Mouse (Mus musculus) C2C12 (cell line): Measurements from ENCODE around the gene Cdkl2. TPM values are rescaled to one million over a fixed set of nuclear protein-coding genes. Genes with fewer than 3 reads are reported as not detected.

Source experiments
- H3K27me3 ChIP-seq: one replicate; pipeline ENCODE4 v1.6.1; 2011; ENCODE audit not compliant: control insufficient read depth, insufficient read depth, insufficient read length
- H3K36me3 ChIP-seq: one replicate; pipeline ENCODE4 v1.6.1; 2011; ENCODE audit not compliant: control insufficient read depth, insufficient read depth
- H3K4me3 ChIP-seq: one replicate; pipeline ENCODE4 v1.5.1; 2011; ENCODE audit warnings: mild to moderate bottlenecking, control low read depth; ENCODE audit not compliant: poor library complexity, insufficient read depth, severe bottlenecking
- H3K79me2 ChIP-seq: one replicate; pipeline ENCODE4 v1.6.1; 2011; ENCODE audit not compliant: control insufficient read depth, insufficient read depth
- H3K79me3 ChIP-seq: one replicate; pipeline ENCODE4 v1.6.1; 2011; ENCODE audit warnings: low read depth, control low read depth
- H3ac ChIP-seq: one replicate; pipeline ENCODE3; 2011; ENCODE audit warnings: low read depth; ENCODE audit not compliant: control insufficient read depth, insufficient read length
- CEBPB ChIP-seq: IDR thresholded peaks from one replicate; pipeline ENCODE4 v1.6.1; 2011; ENCODE audit warnings: low read depth, mild to moderate bottlenecking, control low read depth, moderate library complexity
- CTCF ChIP-seq: IDR thresholded peaks from one replicate; pipeline ENCODE4 v1.5.1; 2011; ENCODE audit not compliant: control insufficient read depth, insufficient read depth, insufficient read length
- FOSL1 ChIP-seq: IDR thresholded peaks from one replicate; pipeline ENCODE4 v1.8.0; 2011; ENCODE audit warnings: mild to moderate bottlenecking, low read length; ENCODE audit not compliant: poor library complexity, insufficient read depth, severe bottlenecking
- MAX ChIP-seq: IDR thresholded peaks from one replicate; pipeline ENCODE4 v1.6.1; 2011; ENCODE audit warnings: mild to moderate bottlenecking, control low read depth
- MYOD1 ChIP-seq: IDR thresholded peaks from one replicate; pipeline ENCODE4 v1.6.1; 2011; ENCODE audit warnings: low read depth; ENCODE audit not compliant: control insufficient read depth, insufficient read length
- MYOG ChIP-seq: IDR thresholded peaks from one replicate; pipeline ENCODE4 v1.6.1; 2011; ENCODE audit not compliant: control insufficient read depth, insufficient read length; ENCODE audit errors: extremely low read depth
- USF1 ChIP-seq: IDR thresholded peaks from one replicate; pipeline ENCODE4 v1.6.1; 2011; ENCODE audit warnings: low read depth, mild to moderate bottlenecking, control low read depth, moderate library complexity
- polyA plus RNA-seq: library from polyadenylated mRNA; unstranded; fragments of >200 nt; fragmentation: generic; extraction: Trizol; gene quantifications from one replicate; pipeline ENCODE4 v1.2.1, GENCODE M21; 2012; ENCODE audit warnings: missing spikeins

Cdkl2 gene
- polyA plus RNA-seq, 1 experiment: 0.83 TPM

GRCm38 (mm10) chr5:92009827-92010226 is 33.9 kb downstream of the Cdkl2 start:
- Histone ChIP-seq H3K79me2 (no peaks in the 10 kb centered on the region), H3ac (no peak overlapping the region), H3K27me3 (no peaks in the 10 kb centered on the region), H3K4me3 (no peak overlapping the region), H3K36me3 (no peaks in the 10 kb centered on the region), H3K79me3 (no peaks in the 10 kb centered on the region)
- no peak for TF ChIP-seq FOSL1
- TF ChIP-seq MYOG: no peak
- TF ChIP-seq CTCF: no peak
- no peak for TF ChIP-seq CEBPB
- TF ChIP-seq MYOD1: no peak
- no peak for TF ChIP-seq USF1
- no peak for TF ChIP-seq MAX

DNA sequence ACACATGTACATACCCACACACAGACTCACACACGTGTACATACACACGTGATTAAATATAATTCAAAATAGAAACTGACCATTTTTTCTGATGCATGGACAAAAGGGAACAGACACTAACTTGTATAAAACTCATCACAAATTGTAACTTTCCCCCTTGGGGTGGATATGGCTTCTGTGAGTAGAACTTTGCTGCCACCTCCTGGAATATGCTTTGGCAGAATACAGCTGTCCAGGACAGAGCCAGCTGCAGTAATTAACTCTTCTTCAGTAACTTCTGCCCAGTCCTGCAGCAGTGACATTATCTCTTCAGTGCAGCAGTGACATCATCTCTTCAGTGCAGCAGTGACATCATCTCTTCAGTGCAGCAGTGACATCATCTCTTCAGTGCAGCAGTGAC is 40.7 kb downstream of the Cdkl2 start:
- H3K4me3 ChIP-seq: no peak overlapping the region
- no peak overlapping the region for H3ac ChIP-seq
- H3K36me3 ChIP-seq: no peaks in the 10 kb centered on the region
- no peaks in the 10 kb centered on the region for H3K79me2 ChIP-seq
- TF ChIP-seq MYOD1 (no peak), MYOG (no peak), FOSL1 (no peak), CTCF (no peak), USF1 (no peak), CEBPB (no peak), MAX (no peak)
- H3K79me3 ChIP-seq: no peaks in the 10 kb centered on the region
- H3K27me3 ChIP-seq: no peaks in the 10 kb centered on the region

- H3K27me3 ChIP-seq: no peaks in the 10 kb centered on the region
- no peak overlapping the region for H3ac ChIP-seq
- no peak overlapping the region for H3K4me3 ChIP-seq
- H3K36me3 ChIP-seq: no peaks in the 10 kb centered on the region
- no peaks in the 10 kb centered on the region for H3K79me2 ChIP-seq
- H3K79me3 ChIP-seq: no peaks in the 10 kb centered on the region
- TF ChIP-seq USF1: no peak
- TF ChIP-seq CEBPB: no peak
- no peak for TF ChIP-seq MYOG
- no peak for TF ChIP-seq FOSL1
- no peak for TF ChIP-seq MAX
- TF ChIP-seq CTCF: no peak
- TF ChIP-seq MYOD1: no peak
These were observed 42.9 kb downstream of the Cdkl2 start for GRCm38 (mm10) chr5:92000770-92001169.

DNA sequence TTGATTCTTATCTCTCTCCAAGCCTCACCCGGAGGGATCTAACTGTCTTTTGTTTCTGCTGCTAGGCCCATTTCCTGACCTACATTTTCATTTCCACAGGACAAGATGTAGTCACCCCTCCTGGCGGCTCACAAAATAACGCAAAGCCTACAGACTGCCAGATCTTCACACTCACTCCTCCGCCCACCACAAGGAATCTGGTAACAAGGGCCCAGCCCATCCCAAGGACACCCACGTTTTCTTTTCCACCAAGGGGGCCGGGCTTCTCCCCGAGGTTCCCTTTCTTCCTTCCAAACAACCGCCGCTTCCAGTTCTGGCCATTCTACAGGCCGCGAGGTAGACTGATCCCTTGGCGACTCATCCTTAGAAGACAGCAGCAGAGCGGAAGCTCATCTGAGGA is 49.1 kb downstream of the Cdkl2 start:
- H3ac ChIP-seq: no peak overlapping the region
- no peak overlapping the region for H3K4me3 ChIP-seq
- no peak for TF ChIP-seq FOSL1

GRCm38 (mm10) chr5:91993061-91993460 is 50.6 kb downstream of the Cdkl2 start:
- Histone ChIP-seq H3K27me3 (no peaks in the 10 kb centered on the region), H3K36me3 (no peaks in the 10 kb centered on the region), H3K4me3 (no peak overlapping the region)

More for the DNA sequence above, 49.1 kb downstream of the Cdkl2 start:
- no peaks in the 10 kb centered on the region for H3K79me3 ChIP-seq
- H3K79me2 ChIP-seq: no peaks in the 10 kb centered on the region
- H3K27me3 ChIP-seq: no peaks in the 10 kb centered on the region
- no peaks in the 10 kb centered on the region for H3K36me3 ChIP-seq

DNA sequence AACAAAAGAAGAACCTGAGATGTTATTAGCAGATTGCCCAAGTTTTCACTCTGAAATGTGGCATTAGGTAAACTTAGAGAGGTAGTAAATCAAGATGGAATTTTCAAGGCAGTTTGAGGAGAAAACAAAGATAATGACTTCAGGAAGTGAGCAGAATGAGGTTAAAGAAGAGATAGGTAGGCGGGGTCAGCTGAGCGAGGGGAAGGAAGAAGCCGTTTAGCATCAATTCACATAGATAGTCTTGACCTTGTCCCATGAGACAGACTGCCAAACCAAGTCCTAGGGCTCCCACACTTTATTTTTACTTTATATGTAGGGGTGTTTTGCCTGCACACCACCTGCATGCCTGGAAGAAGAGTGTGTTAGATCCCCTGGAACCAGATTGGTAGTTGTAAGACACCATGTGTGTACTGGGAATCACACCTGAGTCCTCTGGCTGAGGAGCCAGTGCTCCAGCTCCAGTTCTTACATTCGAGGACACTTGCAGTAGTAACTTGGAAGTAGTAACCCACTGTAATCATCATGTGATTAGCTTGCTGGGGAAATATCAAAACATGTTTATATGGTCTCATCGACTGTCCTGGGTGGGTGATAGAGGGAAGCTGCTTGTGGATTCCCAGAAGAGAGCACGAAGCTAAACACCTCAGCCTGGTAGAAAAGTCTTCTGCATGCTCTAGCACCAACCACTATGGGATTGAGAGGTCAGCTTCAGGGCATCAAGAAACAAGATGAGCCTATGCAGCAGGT is 52.3 kb downstream of the Cdkl2 start:
- Histone ChIP-seq H3K4me3 (no peak overlapping the region), H3K36me3 (no peaks in the 10 kb centered on the region), H3ac (no peak overlapping the region), H3K27me3 (no peaks in the 10 kb centered on the region), H3K79me2 (no peaks in the 10 kb centered on the region), H3K79me3 (no peaks in the 10 kb centered on the region)
- TF ChIP-seq CEBPB (no peak), MAX (no peak), CTCF (no peak), USF1 (no peak), FOSL1 (no peak), MYOD1 (no peak), MYOG (no peak)

More at GRCm38 (mm10) chr5:91993061-91993460, 50.6 kb downstream of the Cdkl2 start:
- no peaks in the 10 kb centered on the region for H3K79me2 ChIP-seq
- no peak overlapping the region for H3ac ChIP-seq
- no peaks in the 10 kb centered on the region for H3K79me3 ChIP-seq
- TF ChIP-seq FOSL1 (no peak), USF1 (no peak)
